Mouse (Mus musculus) embryonic facial prominence, embryonic 12.5 days (tissue): ENCODE measurements around the gene Borcs7. TPM values are rescaled to one million over a fixed set of nuclear protein-coding genes. Genes with fewer than 3 reads are reported as not detected.
"Not testable (repeated sequence)": the region's sequence is repeated elsewhere in the genome, so short reads cannot be mapped to it uniquely, and the experiment has no call there.

Experiments
- ATAC-seq: fragments of 200-750 bp; cut with Nextera tagmentation; 2 replicates; pipeline ENCODE4 v1.8.0; 2017; ENCODE audit not compliant: insufficient number of reproducible peaks, insufficient read depth, low FRiP score, low TSS enrichment
- H3K27ac ChIP-seq: fragments of 300-500 bp; sonication (generic); 2 replicates; pipeline ENCODE4 v1.5.1; 2016; ENCODE audit warnings: mild to moderate bottlenecking
- H3K27me3 ChIP-seq: fragments of 300-500 bp; sonication (generic); 2 replicates; pipeline ENCODE4 v1.6.1; 2016; ENCODE audit warnings: mild to moderate bottlenecking, moderate library complexity
- H3K36me3 ChIP-seq: fragments of 300-500 bp; sonication (generic); 2 replicates; pipeline ENCODE4 v1.6.1; 2016; ENCODE audit warnings: mild to moderate bottlenecking
- H3K4me1 ChIP-seq: fragments of 300-500 bp; sonication (generic); 2 replicates; pipeline ENCODE4 v1.6.1; 2016
- H3K4me2 ChIP-seq: fragments of 300-500 bp; sonication (generic); replicated peaks from 2 replicates; pipeline ENCODE4 v1.6.1; 2016; ENCODE audit warnings: mild to moderate bottlenecking, moderate library complexity
- H3K4me3 ChIP-seq: fragments of 300-500 bp; sonication (generic); 2 replicates; pipeline ENCODE4 v1.5.1; 2016; ENCODE audit warnings: mild to moderate bottlenecking
- H3K9ac ChIP-seq: fragments of 300-500 bp; sonication (generic); 2 replicates; pipeline ENCODE4 v1.6.1; 2016; ENCODE audit warnings: mild to moderate bottlenecking, moderate library complexity
- H3K9me3 ChIP-seq: fragments of 300-500 bp; sonication (generic); 2 replicates; pipeline ENCODE4 v1.6.1; 2016; ENCODE audit warnings: mild to moderate bottlenecking, moderate library complexity
- WGBS: fragments of 180-500 bp; shearing (Covaris S2); methylation state at CpG from one replicate; pipeline ENCODE4 v1.1.7; 2016; 5-methylcytosine and 5-hydroxymethylcytosine counted together
- polyA plus RNA-seq: library from polyadenylated mRNA; unstranded; fragments of >200 nt; fragmentation: Nextera tagmentation; extraction: Ambion mirVana; gene quantifications from 2 replicates; pipeline ENCODE4 v1.2.1, GENCODE M21; 2016

Borcs7 gene
- polyA plus RNA-seq, 1 experiment from 2014 or later: 16.1 TPM

DNA sequence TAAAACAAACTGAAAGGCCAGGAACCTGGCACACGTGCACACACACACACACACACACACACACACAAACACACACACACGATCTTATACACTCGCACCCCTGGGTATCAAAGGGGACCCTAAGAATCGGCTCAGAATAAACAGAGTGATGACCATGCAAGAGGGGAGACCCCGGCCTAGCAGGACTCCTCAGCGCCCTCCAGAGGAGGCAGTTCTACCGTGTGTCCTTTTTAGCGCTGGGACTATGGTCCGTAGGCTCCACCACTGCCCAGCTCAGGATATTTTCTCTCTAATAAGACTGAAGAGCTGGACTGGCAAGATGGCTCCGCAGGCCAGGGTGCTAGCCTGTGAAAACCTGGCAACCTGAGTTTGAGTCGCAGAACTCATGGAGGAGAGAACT, 34.7 kb downstream of the Borcs7 start:
- 64% methylated on average over 11 of the region's 11 CpGs for WGBS
- Histone ChIP-seq H3K27me3 (no peaks in the 10 kb centered on the region), H3K4me2 (no peak overlapping the region), H3K9me3 (no peaks in the 10 kb centered on the region), H3K4me3 (no peak overlapping the region), H3K27ac (no peak overlapping the region), H3K9ac (no peak overlapping the region), H3K36me3 (no peaks in the 10 kb centered on the region), H3K4me1 (no peaks in the 10 kb centered on the region)
- no peak for ATAC-seq

GRCm38 (mm10) chr19:46726142-46726541, 36.4 kb downstream of the Borcs7 start:
- no peak for ATAC-seq
- no peaks in the 10 kb centered on the region for H3K9me3 ChIP-seq
- no peak overlapping the region for H3K4me2 ChIP-seq
- WGBS: 95% methylated on average over 8 of the region's 8 CpGs
- no peaks in the 10 kb centered on the region for H3K36me3 ChIP-seq
- H3K4me1 ChIP-seq: no peaks in the 10 kb centered on the region
- H3K9ac ChIP-seq: no peak overlapping the region
- H3K4me3 ChIP-seq: no peak overlapping the region
- no peak overlapping the region for H3K27ac ChIP-seq
- H3K27me3 ChIP-seq: no peaks in the 10 kb centered on the region

DNA sequence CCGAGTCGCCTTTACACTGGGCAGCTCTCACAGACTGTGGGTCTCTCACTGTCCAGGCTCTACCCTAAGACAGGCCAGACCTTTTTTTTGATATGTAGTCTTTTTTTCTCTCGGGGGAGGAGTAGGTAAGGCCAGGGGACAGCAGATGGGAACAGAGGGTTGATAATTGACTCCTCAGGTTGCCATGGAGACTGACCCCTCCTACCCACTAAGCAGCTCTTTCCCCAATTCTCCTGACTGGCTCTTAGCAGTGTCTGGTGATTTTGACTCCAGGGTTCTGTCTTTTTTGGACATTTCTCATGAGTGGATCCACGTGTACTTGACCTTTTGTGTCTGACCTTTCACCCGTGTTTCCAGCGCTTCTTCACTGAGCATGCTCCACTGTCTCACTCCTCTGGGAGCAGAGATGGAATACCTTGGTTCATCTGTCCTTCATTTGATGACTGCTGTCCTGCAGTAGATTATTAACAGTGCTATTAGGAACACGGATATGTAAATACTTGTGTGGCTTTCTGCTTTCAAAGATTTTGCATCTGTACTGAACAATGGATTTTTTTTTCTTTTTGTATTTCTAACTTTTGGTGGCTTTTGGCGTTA, 37.5 kb downstream of the Borcs7 start:
- Histone ChIP-seq H3K27ac (no peak overlapping the region), H3K36me3 (no peaks in the 10 kb centered on the region), H3K27me3 (no peaks in the 10 kb centered on the region), H3K4me1 (no peaks in the 10 kb centered on the region), H3K4me3 (no peak overlapping the region), H3K9me3 (no peaks in the 10 kb centered on the region), H3K9ac (no peak overlapping the region), H3K4me2 (no peak overlapping the region)
- no peak for ATAC-seq
- WGBS: 56% methylated on average over 8 of the region's 8 CpGs

DNA sequence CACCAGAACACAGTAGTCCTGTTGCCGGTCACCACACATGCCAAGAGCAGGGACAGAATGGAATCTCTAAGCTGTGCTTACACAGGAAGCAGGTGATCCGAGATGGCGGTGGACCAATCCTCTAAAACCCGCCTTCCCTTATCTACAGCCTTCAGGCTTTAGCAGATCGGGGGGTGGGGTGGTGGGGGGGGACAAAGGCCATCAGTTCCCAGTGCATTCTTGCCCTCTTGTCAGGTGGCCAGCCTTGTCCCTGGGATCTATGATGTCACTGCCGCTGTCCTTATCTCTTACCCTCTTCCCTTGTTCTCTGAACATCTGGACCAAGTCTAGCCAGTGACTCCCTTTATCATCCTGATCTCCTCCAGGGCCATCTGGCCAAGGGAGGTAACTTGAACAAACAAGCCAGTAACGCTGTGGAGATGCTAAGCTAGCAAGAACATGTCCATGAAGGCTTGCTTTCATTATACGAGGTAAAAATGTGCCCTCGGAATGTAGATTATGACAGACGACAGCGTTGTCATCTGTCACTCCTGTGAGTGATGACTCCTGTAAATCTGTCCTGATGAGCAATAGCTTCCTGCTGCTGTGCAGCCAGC, 38.3 kb downstream of the Borcs7 start:
- H3K4me2 ChIP-seq: no peak overlapping the region
- WGBS: 78% methylated on average over 11 of the region's 11 CpGs
- no peaks in the 10 kb centered on the region for H3K9me3 ChIP-seq
- H3K27ac ChIP-seq: no peak overlapping the region
- ATAC-seq: no peak
- no peak overlapping the region for H3K4me3 ChIP-seq
- no peaks in the 10 kb centered on the region for H3K4me1 ChIP-seq
- no peak overlapping the region for H3K9ac ChIP-seq
- no peaks in the 10 kb centered on the region for H3K36me3 ChIP-seq
- H3K27me3 ChIP-seq: no peaks in the 10 kb centered on the region

DNA sequence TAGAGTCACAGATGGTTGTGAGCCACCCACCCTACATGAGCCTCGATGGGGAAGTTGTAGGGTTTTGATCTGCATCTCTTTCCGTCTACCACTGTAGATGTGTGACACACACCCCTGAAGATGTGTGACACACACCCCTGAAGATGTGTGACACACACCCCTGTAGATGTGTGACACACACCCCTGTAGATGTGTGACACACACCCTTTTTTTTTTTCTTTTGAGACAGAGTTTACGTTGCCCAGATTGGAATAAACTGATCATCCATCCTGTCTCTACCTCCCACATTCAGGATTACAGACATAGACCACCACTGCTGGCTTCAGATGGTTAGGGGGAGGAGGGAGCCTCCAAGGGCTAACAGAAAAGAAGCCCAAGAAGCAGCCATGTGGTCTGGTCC, 39.2 kb downstream of the Borcs7 start:
- no peaks in the 10 kb centered on the region for H3K27me3 ChIP-seq
- no peaks in the 10 kb centered on the region for H3K4me1 ChIP-seq
- no peak for ATAC-seq
- WGBS: 92% methylated on average over 3 of the region's 3 CpGs
- no peak overlapping the region for H3K27ac ChIP-seq
- no peaks in the 10 kb centered on the region for H3K36me3 ChIP-seq
- no peaks in the 10 kb centered on the region for H3K9me3 ChIP-seq
- no peak overlapping the region for H3K9ac ChIP-seq
- H3K4me2 ChIP-seq: no peak overlapping the region
- H3K4me3 ChIP-seq: no peak overlapping the region

- H3K9me3 ChIP-seq: no peaks in the 10 kb centered on the region
- 0 out of 2 replicates have a peak, but pooled peaks cover 3% of the 10 kb centered on the region for H3K36me3 ChIP-seq
- no peak overlapping the region for H3K4me2 ChIP-seq
- ATAC-seq: no peak
- no peak overlapping the region for H3K4me3 ChIP-seq
- H3K27me3 ChIP-seq: no peaks in the 10 kb centered on the region
- H3K27ac ChIP-seq: no peak overlapping the region
- H3K4me1 ChIP-seq: no peaks in the 10 kb centered on the region
- H3K9ac ChIP-seq: no peak overlapping the region
- 91% methylated on average over 10 of the region's 10 CpGs for WGBS
Measured at GRCm38 (mm10) chr19:46731351-46731750, 41.6 kb downstream of the Borcs7 start.

DNA sequence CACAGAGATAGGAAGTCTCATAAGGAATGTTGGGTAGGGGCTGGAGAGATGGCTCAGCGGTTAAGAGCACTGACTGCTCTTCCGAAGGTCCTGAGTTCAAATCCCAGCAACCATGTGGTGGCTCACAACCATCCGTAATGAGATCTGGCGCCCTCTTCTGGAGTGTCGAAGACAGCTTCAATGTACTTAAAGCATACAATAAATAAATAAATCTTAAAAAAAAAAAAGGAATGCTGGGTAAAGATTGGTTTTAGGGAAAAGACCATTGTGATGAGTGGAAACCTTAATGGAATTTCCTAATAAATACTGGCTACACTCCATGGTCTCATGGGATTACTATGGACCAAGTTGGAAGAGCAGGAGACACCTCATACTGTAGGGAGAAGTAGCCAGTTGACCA, 43.0 kb downstream of the Borcs7 start:
- WGBS: 92% methylated on average over 5 of the region's 5 CpGs
- H3K27me3 ChIP-seq, ATAC-seq: not testable (repeated sequence)

DNA sequence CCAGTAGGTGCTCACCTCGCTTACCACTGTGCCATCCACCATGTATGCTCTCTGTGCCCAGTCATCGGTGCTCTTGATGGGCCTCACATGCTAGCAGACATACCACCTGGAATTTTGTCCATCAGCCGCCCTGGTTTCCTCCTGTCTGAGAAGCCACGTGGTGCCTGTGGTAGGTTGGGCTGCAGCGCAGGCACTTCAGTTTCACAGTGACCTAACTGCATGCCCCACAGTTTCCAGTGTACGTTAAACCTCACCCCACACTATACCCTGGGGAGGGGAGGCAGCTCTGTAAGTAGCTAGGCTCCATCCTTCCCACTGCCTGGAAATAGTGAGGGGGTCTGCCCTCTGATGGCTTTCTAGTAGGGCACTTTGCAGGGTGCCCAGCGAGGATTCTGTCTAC, 43.9 kb downstream of the Borcs7 start:
- H3K27me3 ChIP-seq: no peaks in the 10 kb centered on the region
- 0 out of 2 replicates have a peak, but pooled peaks cover 3% of the 10 kb centered on the region for H3K36me3 ChIP-seq
- no peak overlapping the region for H3K27ac ChIP-seq
- H3K4me2 ChIP-seq: no peak overlapping the region
- H3K4me1 ChIP-seq: no peaks in the 10 kb centered on the region
- WGBS: 86% methylated on average over 7 of the region's 7 CpGs
- no peak overlapping the region for H3K4me3 ChIP-seq
- no peaks in the 10 kb centered on the region for H3K9me3 ChIP-seq
- ATAC-seq: no peak
- no peak overlapping the region for H3K9ac ChIP-seq

More for the DNA sequence above, 43.0 kb downstream of the Borcs7 start:
- not testable (repeated sequence) for H3K9ac ChIP-seq, H3K4me2 ChIP-seq, H3K4me3 ChIP-seq, H3K27ac ChIP-seq, H3K36me3 ChIP-seq, H3K4me1 ChIP-seq, H3K9me3 ChIP-seq

- Histone ChIP-seq H3K4me3 (no peak overlapping the region), H3K36me3 (0 out of 2 replicates have a peak, but pooled peaks cover 3% of the 10 kb centered on the region), H3K9me3 (no peaks in the 10 kb centered on the region), H3K27me3 (no peaks in the 10 kb centered on the region), H3K27ac (no peak overlapping the region), H3K4me2 (no peak overlapping the region), H3K4me1 (no peaks in the 10 kb centered on the region), H3K9ac (no peak overlapping the region)
- WGBS: 52% methylated on average over 5 of the region's 5 CpGs
- no peak for ATAC-seq
Measured at GRCm38 (mm10) chr19:46735241-46735640, 45.5 kb downstream of the Borcs7 start.

DNA sequence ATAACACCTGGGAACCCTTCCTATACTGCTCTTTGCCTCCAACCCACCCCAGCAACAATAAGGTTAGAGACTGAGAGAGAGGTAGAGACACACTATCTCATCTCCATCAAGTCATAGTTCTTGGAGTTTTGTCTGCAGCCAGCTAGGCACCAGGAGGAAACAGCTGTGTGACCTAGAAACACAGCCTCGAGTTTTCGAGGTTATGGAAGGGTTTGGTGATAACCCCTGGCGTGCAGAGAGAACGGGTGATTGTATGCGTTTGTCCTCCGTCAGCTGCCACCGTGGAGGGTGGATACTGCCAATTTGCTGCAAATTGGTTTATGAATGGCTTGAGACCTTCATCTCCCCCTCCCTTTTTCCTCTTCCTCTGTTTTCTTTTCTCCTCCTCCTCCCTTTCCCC, 47.4 kb downstream of the Borcs7 start:
- no peak for ATAC-seq
- no peak overlapping the region for H3K27ac ChIP-seq
- WGBS: 75% methylated on average over 7 of the region's 7 CpGs
- no peaks in the 10 kb centered on the region for H3K9me3 ChIP-seq
- no peaks in the 10 kb centered on the region for H3K27me3 ChIP-seq
- H3K4me1 ChIP-seq: no peaks in the 10 kb centered on the region
- 0 out of 2 replicates have a peak, but pooled peaks cover 3% of the 10 kb centered on the region for H3K36me3 ChIP-seq
- H3K4me3 ChIP-seq: no peak overlapping the region
- no peak overlapping the region for H3K4me2 ChIP-seq
- no peak overlapping the region for H3K9ac ChIP-seq

DNA sequence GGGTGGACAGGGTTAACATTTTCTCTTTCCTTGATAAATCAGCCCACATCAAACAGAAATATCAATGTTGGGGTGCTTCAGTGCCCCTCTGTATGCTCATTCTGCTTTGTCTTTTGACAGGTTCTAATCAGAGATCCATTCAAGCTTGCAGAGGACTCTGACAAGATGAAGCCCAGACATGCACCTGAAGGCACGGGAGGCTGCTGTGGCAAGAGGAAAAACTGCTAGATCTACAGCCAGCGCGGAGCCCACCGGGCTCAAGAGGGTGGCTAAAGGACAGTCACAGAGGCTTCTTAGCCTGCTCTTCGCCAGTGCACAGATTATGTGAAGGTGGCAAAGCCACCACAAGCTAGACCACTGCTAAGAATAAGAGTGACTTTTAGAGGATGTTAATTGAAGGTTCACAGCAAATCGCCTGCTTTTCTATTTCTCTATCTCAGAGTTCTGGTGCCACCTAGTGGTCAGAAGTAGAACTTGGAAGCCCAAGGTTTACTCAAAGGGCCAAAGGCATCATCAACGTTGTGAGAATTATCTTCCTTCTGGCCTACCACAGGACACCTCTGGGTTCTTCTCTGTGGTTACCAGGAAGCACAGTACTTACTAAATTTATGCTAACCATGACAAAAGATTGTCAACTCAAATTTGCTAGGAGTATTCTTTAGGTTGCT, 50.8 kb downstream of the Borcs7 start:
- 50% methylated on average over 7 of the region's 7 CpGs for WGBS
- ATAC-seq: no peak
- Histone ChIP-seq H3K9ac (no peak overlapping the region), H3K36me3 (no peaks in the 10 kb centered on the region), H3K9me3 (no peaks in the 10 kb centered on the region), H3K27me3 (no peaks in the 10 kb centered on the region), H3K4me2 (no peak overlapping the region), H3K4me1 (no peaks in the 10 kb centered on the region), H3K4me3 (no peak overlapping the region), H3K27ac (no peak overlapping the region)

DNA sequence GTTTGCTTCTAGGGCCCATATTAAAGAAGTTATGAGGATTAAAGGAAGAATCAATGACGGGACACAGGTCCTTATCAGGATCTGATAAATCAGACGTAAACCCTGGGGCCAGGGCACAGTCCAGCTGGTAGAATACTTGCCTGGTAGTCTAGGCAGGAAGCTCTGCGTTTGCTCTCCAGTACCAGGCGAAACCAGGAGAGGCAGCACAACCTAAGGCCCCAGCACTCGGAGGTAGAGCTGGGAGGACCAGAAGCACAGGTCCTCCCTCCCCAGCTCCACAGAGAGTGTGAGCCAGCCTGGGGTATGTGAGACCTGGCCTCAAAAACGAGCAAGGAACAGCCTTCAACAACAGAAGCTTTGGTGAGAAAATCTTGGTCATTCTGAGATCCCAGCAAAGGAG, 51.9 kb downstream of the Borcs7 start:
- H3K27me3 ChIP-seq: no peaks in the 10 kb centered on the region
- 33% methylated on average over 6 of the region's 6 CpGs for WGBS
- H3K9ac ChIP-seq: no peak overlapping the region
- no peak overlapping the region for H3K27ac ChIP-seq
- no peak overlapping the region for H3K4me2 ChIP-seq
- ATAC-seq: no peak
- H3K4me3 ChIP-seq: no peak overlapping the region
- no peaks in the 10 kb centered on the region for H3K36me3 ChIP-seq
- no peaks in the 10 kb centered on the region for H3K4me1 ChIP-seq
- H3K9me3 ChIP-seq: no peaks in the 10 kb centered on the region
